In genomic region chr11:109369026-109369637, GRCm38 (mm10) we compare ENCODE assay signal across 10 mouse cellular contexts. TPM values are rescaled to one million over a fixed set of nuclear protein-coding genes. Genes with fewer than 3 reads are reported as not detected.
DNase-seq lines count a peak whose midpoint lies in the region; ATAC-seq and TF ChIP-seq lines count a peak whose summit lies in the region.
"Had no signal": no experiment of that assay in that cellular context is flagged by ENCODE, and none has a peak within 500 bp of the region (broad histone marks: within the 10 kb centered on the region; RNA-seq: fewer than 3 reads in every experiment).

No protein-coding gene starts in this region.

- peaks cover 37% of the 10 kb centered on the region for H3K4me1 ChIP-seq in kidney, adult 2 months (ENCODE audit: control insufficient read depth, insufficient read depth, low read length)
- peaks cover 59% of the 10 kb centered on the region for H3K4me1 ChIP-seq in brown adipose tissue, adult 24 weeks (ENCODE audit: control insufficient read depth, insufficient read depth, insufficient read length, low read length)
- H3K4me1 ChIP-seq in kidney, postnatal 0 days (replicated peaks; ENCODE audit: insufficient read depth, low read length), result peaks cover 25% of the 10 kb centered on the region

- H3K36me3 ChIP-seq in kidney, adult 2 months (ENCODE audit: control insufficient read depth, insufficient read depth, low read length), result no peaks in the 10 kb centered on the region; the same call in 1 of the 2 replicates
- peaks cover 4% of the 10 kb centered on the region; the same call in 1 of the 2 replicates for H3K36me3 ChIP-seq in kidney, postnatal 0 days (ENCODE audit: insufficient read depth, low read length)

- no peak overlapping the region for H3K4me2 ChIP-seq in kidney, postnatal 0 days (ENCODE audit: low read length)

- no peaks in the 10 kb centered on the region for H3K9me3 ChIP-seq in kidney, postnatal 0 days (replicated peaks; ENCODE audit: low read length)
- H3K9me3 ChIP-seq: embryonic facial prominence, embryonic 10.5 days; limb, embryonic 10.5 days had no signal

- peak overlapping the region; percentile 51 for H3K27ac ChIP-seq in kidney, adult 2 months (ENCODE audit: insufficient read depth, low read depth, low read length)
- peak overlapping the region; percentile 75 for H3K27ac ChIP-seq in brown adipose tissue, adult 24 weeks (replicated peaks; ENCODE audit: low read depth, low read length)
- no peak overlapping the region for H3K27ac ChIP-seq in kidney, postnatal 0 days
- H3K27ac ChIP-seq: embryonic facial prominence, embryonic 10.5 days; limb, embryonic 10.5 days had no signal

- peak; percentile 37 for ATAC-seq in kidney, postnatal 0 days (replicated peaks; ENCODE audit: low FRiP score, low read depth)

- peak; percentile 57 for DNase-seq in kidney, adult 2 months
- no peak for DNase-seq in kidney, adult 18-20 months
- no peak for DNase-seq in kidney, postnatal 0 days (ENCODE audit: low spot score)
- DNase-seq in natural killer cell, adult 2 months (ENCODE audit: low spot score in 2 of 2), result peak; percentile 69 to 74
- DNase-seq in thymus, postnatal 25 days, result no peak
- DNase-seq in urinary bladder, adult 2 months (ENCODE audit: low spot score), result no peak

- H3K9ac ChIP-seq in kidney, postnatal 0 days (ENCODE audit: low read depth, low read length), result no peak overlapping the region

- no peak for TF ChIP-seq CTCF in kidney, adult 2 months (conservative IDR thresholded peaks at IDR 0.05; ENCODE audit: insufficient read depth, insufficient read length, low read depth, low read length)
- TF ChIP-seq CTCF in kidney, postnatal 0 days (IDR thresholded peaks at IDR 0.05; ENCODE audit: low read depth), result no peak

- H3K27me3 ChIP-seq in kidney, adult 2 months (replicated peaks; ENCODE audit: control insufficient read depth, insufficient read depth, low read length), result no peaks in the 10 kb centered on the region
- no peaks in the 10 kb centered on the region for H3K27me3 ChIP-seq in kidney, postnatal 0 days (ENCODE audit: insufficient read depth, low read length)

- no peak overlapping the region for H3K4me3 ChIP-seq in kidney, adult 2 months (ENCODE audit: insufficient read depth, low read depth, low read length)
- no peak overlapping the region for H3K4me3 ChIP-seq in brown adipose tissue, adult 24 weeks (ENCODE audit: insufficient read depth, low read depth, low read length)
- H3K4me3 ChIP-seq in kidney, postnatal 0 days (replicated peaks; ENCODE audit: low read depth, low read length), result no peak overlapping the region
- H3K4me3 ChIP-seq: embryonic facial prominence, embryonic 10.5 days; limb, embryonic 10.5 days had no signal

- WGBS in kidney, adult 2 months, result 42% methylated on average over 3 of the region's 3 CpGs
- 79% methylated on average over 3 of the region's 3 CpGs for WGBS in kidney, postnatal 0 days

- no peak for TF ChIP-seq POLR2A in kidney, adult 2 months (IDR thresholded peaks at IDR 0.05; ENCODE audit: low read depth, low read length)

RNA-seq across cellular contexts. Expression of gene Gna13, which starts 6.5 kb away (rescaled TPM):
- 26.6 and 27.8 TPM in 2 replicates for polyA plus RNA-seq in kidney, adult 2 months (2012; rRNA removed)
- 41.6 and 43.8 TPM in 2 replicates for polyA plus RNA-seq in brown adipose tissue, adult 24 weeks (2012; ENCODE audit: insufficient read depth, insufficient read length, missing spikeins)
- polyA plus RNA-seq in kidney, postnatal 0 days (2015; fragmentation: Nextera tagmentation; extraction: Ambion mirVana), result 33.9 and 36.2 TPM in 2 replicates
- polyA plus RNA-seq in urinary bladder, adult 2 months (2012; rRNA removed), result 26.0 and 28.9 TPM in 2 replicates

RNA-seq across cellular contexts. Expression of gene 9930022D16Rik, which starts 44.6 kb away (rescaled TPM):
- polyA plus RNA-seq in kidney, adult 2 months (2012; rRNA removed), result not detected in 2 replicates
- polyA plus RNA-seq in brown adipose tissue, adult 24 weeks (2012; ENCODE audit: insufficient read depth, insufficient read length, missing spikeins), result not detected in 2 replicates
- 0.04 TPM in 1 of 2 replicates, not detected in the other for polyA plus RNA-seq in kidney, postnatal 0 days (2015; fragmentation: Nextera tagmentation; extraction: Ambion mirVana)
- polyA plus RNA-seq in urinary bladder, adult 2 months (2012; rRNA removed), result not detected in 2 replicates
- polyA plus RNA-seq: embryonic facial prominence, embryonic 10.5 days; gonadal fat pad, adult 2 months; limb, embryonic 10.5 days had no signal

RNA-seq across cellular contexts. Expression of gene Amz2, which starts 56.6 kb away (rescaled TPM):
- polyA plus RNA-seq in kidney, adult 2 months (2012; rRNA removed), result 42.5 and 47.2 TPM in 2 replicates
- 37.3 and 51.5 TPM in 2 replicates for polyA plus RNA-seq in brown adipose tissue, adult 24 weeks (2012; ENCODE audit: insufficient read depth, insufficient read length, missing spikeins)
- 30.4 and 32.8 TPM in 2 replicates for polyA plus RNA-seq in kidney, postnatal 0 days (2015; fragmentation: Nextera tagmentation; extraction: Ambion mirVana)
- 46.3 and 47.4 TPM in 2 replicates for polyA plus RNA-seq in urinary bladder, adult 2 months (2012; rRNA removed)

Comparison
In these comparisons a context has a peak if more than half of its experiments do, and no peak if none do; other contexts are left out.
1. DNase-seq: peak in kidney, adult 2 months (single experiment) and natural killer cell, adult 2 months (2 of 2); none in kidney, adult 18-20 months (single experiment), kidney, postnatal 0 days (single experiment), thymus, postnatal 25 days (single experiment) and urinary bladder, adult 2 months (single experiment).